Mouse (Mus musculus): ENCODE data around the gene Fermt2.
A peak's percentile ranks its signal among the peaks of the same experiment; 100 is the strongest.

Fermt2 gene

GRCm38 (mm10) chr14:45529411-45530363, at the start of gene Fermt2:
Fermt2 (minus strand) TSS chr14:45530118.
- peak; percentile 87 for DNase-seq (ENCODE audit: low read depth, low spot score)

DNA sequence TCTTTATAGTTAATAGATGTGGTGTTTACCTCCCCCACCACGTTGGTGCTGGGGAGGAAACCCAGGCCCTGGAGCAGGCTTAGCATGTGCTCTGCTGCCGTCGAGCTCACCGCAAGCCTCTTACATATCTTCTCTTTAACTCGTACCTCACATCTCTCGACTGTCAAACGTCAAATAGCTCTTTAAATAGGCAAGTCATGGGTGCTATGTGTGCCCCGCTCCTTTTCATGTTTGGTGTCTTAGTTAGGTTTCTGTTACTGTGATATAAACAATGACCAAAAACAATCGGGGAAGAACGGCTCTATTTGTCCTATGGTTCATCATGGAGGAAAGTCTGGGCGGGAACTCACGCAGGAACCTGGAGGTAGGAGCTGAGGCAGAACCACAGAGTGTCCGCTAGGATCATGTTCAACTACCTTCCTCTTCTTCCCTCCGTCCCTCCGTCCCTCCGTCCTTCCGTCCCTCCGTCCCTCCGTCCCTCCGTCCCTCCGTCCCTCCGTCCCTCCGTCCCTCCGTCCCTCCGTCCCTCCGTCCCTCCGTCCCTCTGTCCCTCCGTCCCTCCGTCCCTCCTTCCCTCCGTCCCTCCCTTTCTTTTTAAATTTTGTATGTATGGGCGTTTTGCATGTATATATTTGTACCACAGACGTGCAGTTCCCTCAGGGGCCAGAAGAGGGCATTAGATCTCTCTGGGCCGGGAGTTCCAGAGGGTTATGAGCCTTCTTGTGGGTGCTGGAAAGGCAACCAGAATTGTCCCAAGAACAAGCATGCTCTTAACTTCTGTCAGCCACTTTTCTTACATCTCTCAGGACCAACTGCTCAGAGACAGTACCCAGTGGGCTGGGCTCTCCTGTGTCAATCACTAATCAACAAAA, 36.4 kb upstream of the Fermt2 start:
- DNase-seq (ENCODE audit: low read depth, low spot score), result peak; percentile 76

DNA sequence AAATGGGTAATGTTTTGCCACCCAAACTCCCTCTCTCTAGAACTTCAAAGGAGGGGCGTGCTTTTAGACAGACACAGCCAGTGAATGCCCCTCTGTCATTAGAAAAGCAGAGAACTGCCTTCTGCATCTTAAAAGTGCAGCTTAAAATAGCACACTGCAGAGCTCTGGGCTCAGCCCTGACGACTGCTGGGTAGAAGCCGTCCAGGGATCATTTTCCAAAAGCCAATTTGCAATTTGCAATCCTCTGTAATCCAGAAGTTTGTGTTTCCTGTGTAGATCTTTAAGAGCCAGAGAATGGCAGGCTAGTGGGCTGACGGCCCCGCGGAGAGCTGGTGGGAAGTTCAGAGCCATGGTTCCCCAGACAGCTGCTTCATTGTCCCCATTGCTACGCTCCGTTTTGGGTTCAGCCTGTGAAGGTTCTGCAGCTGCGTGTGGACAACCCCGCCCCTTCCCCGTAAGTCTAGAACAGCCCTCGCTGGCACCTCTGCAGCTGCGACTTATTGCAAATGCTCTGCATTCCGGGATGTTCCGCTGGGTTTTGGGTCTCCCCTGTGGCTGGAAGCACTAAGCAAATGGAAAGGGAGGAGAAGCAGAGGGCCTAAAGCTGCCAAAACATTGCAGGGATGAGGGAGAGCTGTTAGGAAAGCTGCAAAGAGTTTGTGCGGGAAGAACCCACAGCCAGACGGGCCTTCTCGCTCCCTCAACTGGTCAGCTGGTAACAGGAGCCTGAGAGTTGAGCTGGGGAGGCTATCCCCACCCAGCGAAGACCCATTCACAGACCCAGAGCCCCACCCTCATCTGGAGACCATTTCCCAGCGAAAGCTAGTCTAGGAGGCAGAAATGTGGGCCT, 35.5 kb upstream of the Fermt2 start:
- DNase-seq (ENCODE audit: low read depth, low spot score), result peak; percentile 86

DNA sequence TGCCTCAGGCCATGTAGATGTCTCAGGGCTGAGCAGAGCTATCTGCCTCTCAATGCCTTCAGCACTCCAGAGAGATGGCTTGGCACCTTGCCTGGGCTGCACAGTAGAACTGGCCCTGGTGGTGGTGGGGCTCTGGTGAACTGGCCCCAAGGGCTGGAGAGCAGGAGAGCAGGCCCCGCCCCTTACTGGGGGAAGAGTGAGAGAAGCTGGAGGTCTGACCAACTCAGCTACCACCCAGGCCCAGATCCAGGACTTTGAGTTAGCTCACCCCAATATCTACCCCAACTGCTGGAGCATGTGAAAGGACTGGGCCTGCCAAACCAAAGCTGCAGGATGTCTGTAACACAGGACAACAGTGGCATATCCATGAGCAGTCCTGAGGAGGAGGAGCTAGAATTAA, 33.7 kb upstream of the Fermt2 start:
- peak; percentile 48 for DNase-seq (ENCODE audit: low read depth, low spot score)

GRCm38 (mm10) chr14:45561681-45562080, 31.8 kb upstream of the Fermt2 start:
- DNase-seq (ENCODE audit: low read depth, low spot score), result peak; percentile 95

DNA sequence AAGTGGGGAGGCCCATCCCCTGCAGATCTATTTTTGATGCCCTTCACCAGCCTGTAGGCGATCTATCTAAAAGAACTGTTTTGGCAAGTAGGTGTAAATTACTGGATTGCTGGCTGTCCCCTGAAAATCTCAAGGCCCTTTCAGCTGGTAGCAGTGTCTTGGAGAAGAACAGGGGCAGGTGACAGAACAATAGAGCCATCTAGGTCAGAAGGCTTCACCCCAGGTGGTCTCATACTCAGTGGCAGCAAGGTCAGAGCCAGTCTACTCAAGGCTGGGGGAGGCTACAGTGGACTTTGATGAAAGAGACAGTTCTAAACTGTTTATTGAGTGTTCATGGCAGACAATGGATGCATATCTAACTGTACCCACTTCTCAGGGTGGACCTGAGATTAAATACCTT, 29.1 kb upstream of the Fermt2 start:
- peak; percentile 48 for DNase-seq (ENCODE audit: low read depth, low spot score)

- no peak for DNase-seq (ENCODE audit: low read depth, low spot score)
Observed at GRCm38 (mm10) chr14:45554336-45554735, 24.4 kb upstream of the Fermt2 start.

DNA sequence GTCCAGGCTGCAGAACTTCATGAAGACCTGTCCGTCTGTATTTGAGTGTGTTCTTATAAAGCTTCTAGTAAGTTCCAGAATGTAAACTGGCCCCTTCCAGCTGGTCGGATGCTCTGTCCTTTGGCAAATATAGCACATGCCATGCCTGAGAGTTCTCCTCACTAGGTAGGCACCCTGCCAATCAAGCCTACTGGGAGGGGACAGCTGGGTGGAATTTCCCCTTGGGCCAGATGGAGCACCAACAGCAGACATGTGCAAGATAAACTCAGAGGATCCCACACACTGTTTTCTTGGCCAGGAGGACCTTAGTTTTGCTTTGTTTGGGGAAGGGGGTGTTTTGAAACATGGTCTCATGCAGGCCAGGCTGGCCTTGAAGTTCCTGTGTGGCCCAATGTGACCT, 23.9 kb upstream of the Fermt2 start:
- DNase-seq (ENCODE audit: low read depth, low spot score), result peak; percentile 71

DNA sequence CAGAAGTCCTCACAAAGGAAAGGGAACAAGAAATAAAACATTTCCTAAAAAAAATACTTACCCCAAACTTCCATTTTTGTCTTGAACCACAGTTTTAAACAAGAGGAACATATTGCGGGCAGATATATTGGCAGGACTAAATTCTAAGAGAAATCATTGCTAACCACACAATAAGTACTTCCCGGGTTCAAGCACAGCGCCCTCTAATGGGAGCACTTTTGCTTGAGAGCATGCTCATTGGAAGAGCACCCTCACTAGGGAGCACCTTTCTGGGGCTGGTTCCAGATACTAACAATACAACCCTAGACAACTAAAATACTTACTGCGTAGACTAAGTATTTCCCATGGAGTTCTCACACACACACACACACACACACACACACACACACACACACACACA, 22.5 kb upstream of the Fermt2 start:
- no peak for DNase-seq (ENCODE audit: low read depth, low spot score)

- peak; percentile 66 for DNase-seq (ENCODE audit: low read depth, low spot score)
Observed at GRCm38 (mm10) chr14:45551121-45551768, 21.3 kb upstream of the Fermt2 start.

- peak; percentile 81 for DNase-seq (ENCODE audit: low read depth, low spot score)
Observed at GRCm38 (mm10) chr14:45550010-45550647, 20.2 kb upstream of the Fermt2 start.

- no peak for DNase-seq (ENCODE audit: low read depth, low spot score)
Observed at GRCm38 (mm10) chr14:45548118-45548517, 18.2 kb upstream of the Fermt2 start.

GRCm38 (mm10) chr14:45544905-45545304, 15.0 kb upstream of the Fermt2 start:
- DNase-seq (ENCODE audit: low read depth, low spot score), result no peak

DNA sequence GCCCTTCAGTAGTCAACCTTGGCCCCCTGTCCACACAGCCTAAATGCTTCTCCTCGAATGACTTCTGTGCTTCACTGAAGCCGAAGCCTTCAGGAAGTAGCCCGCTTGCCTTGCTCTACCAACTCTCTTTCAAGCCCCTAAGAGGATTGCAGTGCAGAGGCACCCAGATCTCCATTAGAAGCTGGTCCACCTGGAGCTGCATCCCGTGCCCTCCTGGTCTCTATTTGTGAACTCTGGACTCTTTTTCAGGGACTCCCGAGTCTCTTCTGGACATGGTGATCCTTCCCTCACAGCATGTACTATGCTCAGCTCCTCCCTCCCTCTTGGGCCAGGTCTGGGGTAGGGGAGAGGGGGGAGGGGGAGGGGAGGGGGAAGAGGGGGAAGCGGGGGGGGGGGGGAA, 14.1 kb upstream of the Fermt2 start:
- no peak for DNase-seq (ENCODE audit: low read depth, low spot score)

GRCm38 (mm10) chr14:45539659-45540468, 9.9 kb upstream of the Fermt2 start:
- DNase-seq (ENCODE audit: low read depth, low spot score), result peak; percentile 84

DNA sequence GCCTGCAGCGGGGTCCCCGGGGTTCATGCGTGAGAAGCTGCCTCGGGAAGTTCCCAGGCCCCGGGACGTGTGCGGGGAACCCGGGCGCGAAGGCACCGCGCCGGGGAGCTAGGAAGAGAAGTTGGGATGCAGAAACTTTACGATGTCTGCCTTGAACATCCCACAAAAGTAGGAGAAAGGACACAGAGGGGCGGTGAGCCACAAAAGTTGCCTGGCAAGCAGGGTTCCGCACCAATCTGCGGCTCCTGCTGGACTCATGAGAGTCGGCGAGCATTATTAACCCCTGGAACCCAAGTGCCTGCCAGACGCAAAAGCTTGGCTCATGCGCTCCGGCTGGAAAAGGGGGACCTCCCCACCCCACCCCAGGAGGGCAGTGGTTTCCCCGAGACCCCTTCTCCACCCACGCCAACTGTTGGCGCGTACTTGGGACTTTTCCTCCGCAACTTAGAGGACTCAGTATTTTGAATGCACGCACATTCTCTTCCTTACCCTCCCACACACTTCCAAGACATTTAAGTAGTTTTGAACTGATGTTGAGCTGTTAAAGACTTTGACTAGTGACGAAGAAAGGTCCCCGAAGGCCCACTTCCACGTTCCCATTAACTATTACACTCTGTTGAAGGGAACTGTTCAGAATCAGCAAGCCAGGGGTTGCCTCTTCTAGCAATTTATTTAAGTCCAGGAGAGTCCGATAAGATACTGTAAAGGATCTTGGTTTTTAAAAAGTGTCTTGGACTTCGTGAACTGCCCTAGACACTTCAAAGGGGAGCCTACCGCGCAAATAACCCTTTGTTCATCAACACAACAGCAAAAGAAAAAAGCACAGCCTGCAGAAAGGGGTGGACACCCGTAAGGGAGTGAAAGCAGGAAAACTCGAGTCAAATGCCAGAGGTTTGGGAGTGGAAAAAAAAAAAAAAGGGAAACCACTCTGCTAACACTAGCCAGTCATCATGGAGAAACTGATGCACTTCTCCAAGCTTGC, 737 bp upstream of the Fermt2 start:
- DNase-seq (ENCODE audit: low read depth, low spot score), result no peak

- no peak for DNase-seq (ENCODE audit: low read depth, low spot score)
Observed at GRCm38 (mm10) chr14:45528861-45529260, 1.1 kb downstream of the Fermt2 start.

GRCm38 (mm10) chr14:45515771-45516170, 14.1 kb downstream of the Fermt2 start:
- DNase-seq (ENCODE audit: low read depth, low spot score), result no peak
